Mouse (Mus musculus): ENCODE results near the gene Gm11992.

Gene Gm11992

DNA sequence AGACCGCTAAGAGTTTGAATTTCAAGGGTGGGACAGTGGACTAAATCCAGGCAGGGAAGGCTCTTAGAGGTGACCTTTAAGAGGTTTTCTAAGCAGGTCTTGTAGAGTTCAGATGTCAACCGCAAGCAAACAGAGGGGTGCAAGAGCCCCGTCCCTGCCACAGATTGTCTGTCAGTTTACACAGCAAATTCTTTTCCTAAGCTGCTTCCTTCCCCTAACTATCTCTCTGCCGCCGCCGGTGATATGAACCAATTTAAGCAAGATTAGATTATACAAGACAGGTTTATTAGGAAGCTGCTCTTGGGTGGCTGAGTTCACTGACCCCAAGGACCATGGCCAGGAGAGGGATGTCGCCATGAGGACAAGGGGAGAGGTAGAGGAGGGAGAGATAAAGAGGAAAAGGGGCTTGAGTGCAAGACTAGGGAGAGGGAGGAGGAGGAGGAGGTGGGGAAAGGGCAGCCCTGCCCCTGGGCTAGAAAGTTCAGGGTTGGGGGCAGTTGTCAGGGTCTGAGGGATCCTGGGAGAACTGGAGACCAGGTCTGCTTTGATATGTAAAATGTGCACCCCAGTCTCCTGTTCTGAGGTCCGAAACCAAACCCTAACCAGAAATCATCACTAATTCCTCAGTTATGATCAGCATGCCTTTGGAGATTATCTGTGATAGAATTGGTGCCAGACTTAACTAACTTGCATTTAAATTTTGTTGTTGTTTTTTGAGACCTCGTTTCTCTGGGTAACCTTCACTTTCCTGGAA is 67.2 kb downstream of the Gm11992 start:
- no peak for DNase-seq (ENCODE audit: low spot score in 2 of 2)

GRCm38 (mm10) chr11:9116121-9116520 is 67.7 kb downstream of the Gm11992 start:
- DNase-seq (ENCODE audit: low spot score in 2 of 2) = no peak

DNA sequence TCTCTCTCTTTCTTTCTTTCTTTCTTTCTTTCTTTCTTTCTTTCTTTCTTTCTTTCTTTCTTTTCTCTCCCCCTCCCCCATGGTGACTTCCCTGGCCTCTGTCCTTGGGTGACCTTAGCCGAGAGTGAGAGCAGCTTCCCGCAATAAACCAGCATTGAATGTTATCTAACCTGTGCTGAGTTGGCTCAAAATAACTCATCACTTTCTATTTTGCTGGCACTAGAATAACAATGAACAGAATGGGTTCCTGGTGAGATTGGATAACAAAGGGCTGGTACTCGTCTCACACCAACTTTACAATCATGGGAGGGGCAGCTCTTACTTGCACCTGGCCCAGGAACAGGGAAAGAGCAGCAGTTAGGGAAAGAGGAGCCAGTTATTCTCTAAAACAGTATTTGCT is 68.5 kb downstream of the Gm11992 start:
- no peak for DNase-seq (ENCODE audit: low spot score in 2 of 2)

DNA sequence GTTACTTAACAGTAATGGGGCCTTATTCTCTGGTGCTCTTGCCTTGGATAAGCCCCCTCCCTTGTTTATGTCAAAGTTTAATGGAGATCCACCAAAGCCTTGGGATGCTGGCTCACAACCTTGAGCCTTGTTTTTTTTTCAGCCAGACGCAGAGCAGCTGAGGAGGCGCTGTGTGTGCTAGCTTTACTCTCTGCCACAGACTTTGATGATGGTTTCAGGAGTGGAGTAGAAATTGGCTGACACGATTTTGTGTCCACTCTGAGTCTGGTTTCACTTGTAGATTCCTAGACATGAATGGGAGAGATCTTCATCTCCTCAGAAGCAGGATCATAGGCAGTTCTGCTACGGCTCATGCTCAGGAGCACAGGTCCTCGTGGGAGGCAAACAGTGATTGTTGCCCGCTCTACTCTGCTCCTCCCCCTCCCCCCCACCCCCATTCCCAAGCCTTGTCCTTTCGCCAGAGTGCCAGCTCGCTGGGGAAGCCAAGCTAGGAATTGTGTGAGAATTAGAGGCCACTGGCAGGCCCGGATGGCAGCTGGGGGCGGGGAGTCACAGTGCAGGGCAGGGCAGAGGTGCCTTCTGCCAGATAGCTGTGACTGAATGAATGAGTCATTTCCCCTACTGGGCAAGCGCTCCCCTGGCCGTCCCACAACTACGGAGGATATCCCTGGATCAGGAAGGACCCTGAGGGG is 69.1 kb downstream of the Gm11992 start:
- no peak for DNase-seq (ENCODE audit: low spot score in 2 of 2)

DNA sequence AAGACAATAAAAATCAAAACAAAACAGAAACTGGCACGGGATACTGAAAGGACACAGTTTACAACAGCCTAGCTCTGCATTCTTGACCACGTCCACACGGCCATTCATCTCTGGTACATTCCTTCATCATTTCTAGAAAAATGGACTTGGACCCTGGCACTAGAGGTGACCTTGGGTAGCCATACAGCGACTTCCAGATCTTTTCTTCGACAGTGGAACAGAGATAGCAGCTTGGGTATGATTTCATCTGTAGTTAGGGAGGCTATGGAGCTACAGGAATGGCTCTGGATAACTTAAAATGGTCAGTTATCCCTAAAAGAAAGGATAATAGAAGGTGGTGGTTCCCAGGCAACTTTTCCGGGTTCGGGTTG is 69.6 kb downstream of the Gm11992 start, which contains the start of gene Upp1:
TSS of gene Upp1 (plus strand) at position 54 of the 371 bp plus-strand sequence.
- no peak for DNase-seq (ENCODE audit: low spot score in 2 of 2)

DNA sequence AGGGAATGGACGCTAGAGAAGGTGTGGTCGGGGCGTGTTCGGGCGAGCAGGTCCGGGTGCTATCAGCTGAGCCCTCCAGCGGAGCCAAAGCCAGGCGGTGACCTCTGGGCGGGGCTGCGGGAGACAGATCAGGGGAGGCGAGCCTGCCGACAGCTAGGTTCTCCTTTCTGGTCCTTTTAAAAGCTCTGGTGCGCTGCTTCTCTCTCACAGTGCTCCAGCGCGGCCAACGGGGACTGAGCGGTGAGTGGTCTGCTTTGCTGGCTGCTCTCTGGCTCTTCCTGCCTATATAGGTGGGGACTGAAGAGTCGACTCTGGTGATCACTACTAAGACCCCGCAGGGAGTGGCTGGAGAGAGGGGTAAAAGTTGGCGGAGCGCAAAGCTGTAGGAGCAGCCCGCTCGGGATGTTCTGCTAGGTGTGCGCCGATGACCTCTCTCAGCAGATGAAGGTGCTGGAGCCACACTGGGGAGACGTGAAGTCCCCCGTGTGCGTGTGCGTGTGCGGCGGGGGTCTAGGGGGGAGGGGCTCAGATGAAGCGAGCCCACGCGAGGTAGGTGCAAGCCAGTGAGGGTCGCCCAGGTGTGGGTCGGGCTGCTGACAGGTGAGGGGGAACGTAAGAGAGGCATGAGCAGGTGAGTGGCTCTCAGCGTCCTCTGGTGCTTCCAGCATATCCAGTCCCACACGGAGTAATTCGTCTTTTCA is 70.2 kb downstream of the Gm11992 start:
- no peak for DNase-seq (ENCODE audit: low spot score in 2 of 2)

Data from thymus, postnatal 10 days (tissue).